In genomic region chr17:80138434-80139162, GRCm38 (mm10) we compare ENCODE assay signal across 13 mouse cellular contexts. TPM values are rescaled to one million over a fixed set of nuclear protein-coding genes. Genes with fewer than 3 reads are reported as not detected.
A peak's percentile ranks its signal among the peaks of the same experiment; 100 is the strongest.
DNase-seq lines count a peak whose midpoint lies in the region; ATAC-seq and TF ChIP-seq lines count a peak whose summit lies in the region.
"Had no signal": no experiment of that assay in that cellular context is flagged by ENCODE, and none has a peak within 500 bp of the region (broad histone marks: within the 10 kb centered on the region; RNA-seq: fewer than 3 reads in every experiment).

No protein-coding gene starts in this region.

- 54% methylated on average over 17 of the region's 17 CpGs for WGBS in liver, postnatal 0 days (ENCODE audit: insufficient replicate concordance)
- WGBS in midbrain, embryonic 14.5 days = 83% methylated on average over 17 of the region's 17 CpGs

- H3K27ac ChIP-seq in liver, postnatal 0 days (ENCODE audit: low read depth) = peak overlapping the region; percentile 58
- no peak overlapping the region for H3K27ac ChIP-seq in midbrain, embryonic 14.5 days (replicated peaks; ENCODE audit: low read depth, low read length)
- H3K27ac ChIP-seq: hindbrain, embryonic 14.5 days; limb, embryonic 12.5 days; neural tube, embryonic 12.5 days had no signal

- TF ChIP-seq EP300 in liver, postnatal 0 days (IDR thresholded peaks at IDR 0.05; ENCODE audit: low read depth) = no peak

- H3K4me1 ChIP-seq in liver, postnatal 0 days (ENCODE audit: insufficient read depth) = peaks cover 9% of the 10 kb centered on the region
- H3K4me1 ChIP-seq in midbrain, embryonic 14.5 days (ENCODE audit: control insufficient read depth, insufficient read depth, low read length) = no peaks in the 10 kb centered on the region
- H3K4me1 ChIP-seq: limb, embryonic 12.5 days; neural tube, embryonic 12.5 days had no signal

- no peaks in the 10 kb centered on the region for H3K9me3 ChIP-seq in liver, postnatal 0 days (ENCODE audit: low read length)
- no peaks in the 10 kb centered on the region for H3K9me3 ChIP-seq in midbrain, embryonic 14.5 days (ENCODE audit: control insufficient read depth, low read length)
- H3K9me3 ChIP-seq: limb, embryonic 12.5 days; neural tube, embryonic 12.5 days had no signal

- H3K4me3 ChIP-seq in liver, postnatal 0 days (ENCODE audit: low read depth, low read length) = no peak overlapping the region
- H3K4me3 ChIP-seq in midbrain, embryonic 14.5 days (replicated peaks; ENCODE audit: low read depth, low read length) = no peak overlapping the region
- H3K4me3 ChIP-seq: erythroblast, embryonic 14.5 days; limb, embryonic 12.5 days; neural tube, embryonic 12.5 days had no signal

- peak; percentile 38; the same call in 1 of the 2 replicates for ATAC-seq in liver, postnatal 0 days
- no peak for ATAC-seq in midbrain, embryonic 14.5 days (ENCODE audit: low FRiP score, low TSS enrichment)

- no peak overlapping the region for H3K9ac ChIP-seq in liver, postnatal 0 days (replicated peaks)
- H3K9ac ChIP-seq in midbrain, embryonic 14.5 days (replicated peaks; ENCODE audit: low read length) = no peak overlapping the region
- H3K9ac ChIP-seq: hindbrain, embryonic 14.5 days; limb, embryonic 12.5 days; neural tube, embryonic 12.5 days had no signal

- no peaks in the 10 kb centered on the region for H3K36me3 ChIP-seq in liver, postnatal 0 days (replicated peaks; ENCODE audit: insufficient read depth, low read length)
- no peaks in the 10 kb centered on the region for H3K36me3 ChIP-seq in midbrain, embryonic 14.5 days (ENCODE audit: control insufficient read depth, insufficient read depth, low read length)
- H3K36me3 ChIP-seq: limb, embryonic 12.5 days; neural tube, embryonic 12.5 days had no signal

- intact Hi-C loops in gastrocnemius, postnatal 14 days (cut with DNase I; ENCODE audit: low total_unique reads) = loop anchor here (10.0 kb wide), 1 partner anchor 74 kb away; the partner anchor contains the start of gene Hnrnpll

- peak; percentile 27 to 42 for DNase-seq in cerebellum, postnatal 10 days
- no peak for DNase-seq in cerebellum, adult 9-11 months
- peak; percentile 42 for DNase-seq in liver, postnatal 0 days
- DNase-seq in liver = no peak
- DNase-seq in gastrocnemius, postnatal 14 days = peak; percentile 57
- DNase-seq in naive thymus-derived CD4-positive, alpha-beta T cell, adult 2 months (ENCODE audit: low read depth) = peak; percentile 56
- no peak for DNase-seq in midbrain, embryonic 14.5 days
- no peak for DNase-seq in ovary, postnatal 36 days (ENCODE audit: low spot score)
- DNase-seq: thymus, postnatal 14 days had no signal

- H3K4me2 ChIP-seq in liver, postnatal 0 days (ENCODE audit: low read depth, low read length) = peak overlapping the region; percentile 31
- H3K4me2 ChIP-seq in midbrain, embryonic 14.5 days (ENCODE audit: low read length) = no peak overlapping the region
- H3K4me2 ChIP-seq: hindbrain, embryonic 14.5 days; limb, embryonic 12.5 days; neural tube, embryonic 12.5 days had no signal

- no peak for TF ChIP-seq CTCF in liver, postnatal 0 days (IDR thresholded peaks at IDR 0.05; ENCODE audit: low read depth)

- H3K27me3 ChIP-seq in liver, postnatal 0 days (ENCODE audit: insufficient read depth, low read length) = no peaks in the 10 kb centered on the region
- H3K27me3 ChIP-seq in midbrain, embryonic 14.5 days (ENCODE audit: control insufficient read depth, insufficient read depth, low read length) = no peaks in the 10 kb centered on the region
- H3K27me3 ChIP-seq: limb, embryonic 12.5 days; neural tube, embryonic 12.5 days had no signal

RNA-seq across cellular contexts. Expression of gene Galm, which starts 11.3 kb away (rescaled TPM):
- polyA plus RNA-seq in liver, postnatal 0 days (2015; fragmentation: Nextera tagmentation; extraction: Ambion mirVana) = 47.0 and 47.8 TPM in 2 replicates
- total RNA-seq in gastrocnemius, postnatal 14 days (2021) = 1 to 10 TPM; 1.7 to 2.4 TPM
- 0.63 and 1.6 TPM in 2 replicates for polyA plus RNA-seq in midbrain, embryonic 14.5 days (2014; fragmentation: Nextera tagmentation; extraction: Ambion mirVana)
- polyA plus RNA-seq: erythroblast, embryonic 14.5 days had no signal

Comparison
In these comparisons a context has a peak if more than half of its experiments do, and no peak if none do; other contexts are left out.
1. DNase-seq: peak in cerebellum, postnatal 10 days (2 of 2), liver, postnatal 0 days (single experiment), gastrocnemius, postnatal 14 days (single experiment) and naive thymus-derived CD4-positive, alpha-beta T cell, adult 2 months (single experiment); none in cerebellum, adult 9-11 months (single experiment), liver (single experiment), midbrain, embryonic 14.5 days (single experiment) and ovary, postnatal 36 days (single experiment).
2. RNA of gene Galm, which starts 11.3 kb away (polyA plus RNA-seq): 47.0 to 47.8 TPM in liver, postnatal 0 days; 0.63 to 1.6 TPM in midbrain, embryonic 14.5 days; every median in the first group is over 10 times any median in the second.